Mouse (Mus musculus) cerebellum, postnatal 4 days (tissue): ENCODE measurements around the gene Gemin7.

Source experiments
- DNase-seq, 2 experiments: peaks; one replicate each; pipeline ENCODE4 v3.0.0; 2022; ENCODE audit warnings: low spot score in 2 of 2, mixed read lengths in 1 of 2

Gene Gemin7

GRCm38 (mm10) chr7:19577877-19578414, 551 bp upstream of the Gemin7 start:
- no peak for DNase-seq

DNA sequence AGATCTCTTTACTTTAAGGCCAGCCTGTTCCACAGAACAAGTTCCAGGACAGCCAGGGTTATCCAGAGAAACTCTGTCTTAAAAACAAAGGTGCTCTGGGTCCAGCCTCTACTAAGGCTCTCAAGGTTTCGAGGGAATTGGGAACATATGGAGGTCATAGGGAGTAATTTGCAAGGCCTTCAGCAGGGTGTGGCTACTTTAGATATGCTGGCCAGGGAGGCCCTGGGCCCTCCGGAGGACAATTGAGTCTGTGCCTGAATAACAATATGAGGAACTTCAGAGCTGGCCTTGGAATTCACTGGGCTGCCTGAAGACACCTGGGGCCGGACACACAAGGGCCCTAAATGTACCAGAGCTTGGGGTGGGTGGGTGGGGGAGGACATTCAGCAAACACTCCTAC, 1.8 kb downstream of the Gemin7 start:
- no peak for DNase-seq

- DNase-seq = no peak
Observed at GRCm38 (mm10) chr7:19573776-19574140, 3.6 kb downstream of the Gemin7 start.

DNA sequence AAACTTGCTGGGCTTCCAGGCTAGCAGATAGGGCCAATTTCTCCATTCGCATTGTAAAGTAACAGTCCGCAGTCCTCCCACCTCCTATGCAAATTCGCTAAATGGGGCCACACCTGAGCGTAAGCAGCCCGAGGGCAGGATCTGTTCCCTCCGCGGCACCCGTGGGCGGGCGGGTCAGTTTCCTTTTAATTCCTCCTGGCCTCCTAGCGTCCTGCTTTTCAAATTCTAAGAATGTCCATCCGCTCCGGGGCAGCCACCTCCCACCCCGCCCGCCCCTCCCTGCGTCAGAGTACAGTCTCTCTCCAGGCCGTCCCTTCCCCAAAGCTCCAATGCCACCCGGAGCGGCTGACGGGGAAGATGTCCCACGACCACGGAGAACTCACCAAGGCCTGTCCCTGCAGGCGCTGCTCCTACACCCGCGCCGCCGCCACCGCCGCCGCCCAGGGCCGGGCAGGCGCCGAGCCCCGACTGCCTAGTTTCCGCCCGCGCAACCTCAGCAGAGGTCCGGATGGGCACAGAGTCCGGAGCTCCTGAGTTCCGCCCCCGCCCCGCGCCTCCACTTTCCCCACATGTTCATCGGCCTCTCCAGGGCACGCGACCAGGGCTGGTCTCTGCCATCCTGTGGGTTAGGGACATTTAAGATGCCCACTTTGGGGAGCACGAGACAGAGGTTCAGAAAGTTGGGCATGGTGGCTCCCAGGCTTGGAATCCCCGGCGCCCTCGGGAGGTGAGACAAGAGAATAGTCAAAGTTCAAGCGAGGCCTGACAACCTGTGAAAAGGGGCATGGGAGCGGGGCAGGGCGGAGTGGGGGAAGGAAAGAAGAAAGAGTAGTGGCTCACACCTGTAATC, 4.2 kb downstream of the Gemin7 start:
- peak; percentile 74 to 81 for DNase-seq

GRCm38 (mm10) chr7:19569647-19570046, 7.7 kb downstream of the Gemin7 start:
- DNase-seq = no peak

- DNase-seq = no peak
Observed at GRCm38 (mm10) chr7:19567426-19567825, 10.0 kb downstream of the Gemin7 start.

DNA sequence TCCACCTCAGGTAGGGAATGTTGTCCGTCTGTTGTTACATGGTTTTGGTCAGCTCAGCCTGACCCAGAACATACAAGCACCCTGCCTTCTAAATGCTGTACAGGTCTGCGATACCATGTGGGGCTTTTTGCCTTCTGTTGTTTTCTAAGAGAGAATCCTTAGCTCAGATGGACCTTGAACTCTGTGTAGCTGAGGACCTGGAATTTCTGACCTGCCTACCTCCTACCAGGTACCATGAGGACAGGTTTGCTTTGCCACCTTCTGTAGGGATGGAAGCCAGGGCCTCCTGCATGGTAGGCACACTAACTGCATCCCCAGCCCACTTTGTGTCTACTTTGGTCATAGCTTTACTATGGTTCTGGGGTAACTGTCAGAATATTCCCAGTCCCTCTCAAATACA, 11.6 kb downstream of the Gemin7 start:
- no peak for DNase-seq

GRCm38 (mm10) chr7:19564455-19564854, 12.9 kb downstream of the Gemin7 start:
- DNase-seq = no peak

- DNase-seq = no peak
Observed at GRCm38 (mm10) chr7:19563884-19564283, 13.5 kb downstream of the Gemin7 start.

DNA sequence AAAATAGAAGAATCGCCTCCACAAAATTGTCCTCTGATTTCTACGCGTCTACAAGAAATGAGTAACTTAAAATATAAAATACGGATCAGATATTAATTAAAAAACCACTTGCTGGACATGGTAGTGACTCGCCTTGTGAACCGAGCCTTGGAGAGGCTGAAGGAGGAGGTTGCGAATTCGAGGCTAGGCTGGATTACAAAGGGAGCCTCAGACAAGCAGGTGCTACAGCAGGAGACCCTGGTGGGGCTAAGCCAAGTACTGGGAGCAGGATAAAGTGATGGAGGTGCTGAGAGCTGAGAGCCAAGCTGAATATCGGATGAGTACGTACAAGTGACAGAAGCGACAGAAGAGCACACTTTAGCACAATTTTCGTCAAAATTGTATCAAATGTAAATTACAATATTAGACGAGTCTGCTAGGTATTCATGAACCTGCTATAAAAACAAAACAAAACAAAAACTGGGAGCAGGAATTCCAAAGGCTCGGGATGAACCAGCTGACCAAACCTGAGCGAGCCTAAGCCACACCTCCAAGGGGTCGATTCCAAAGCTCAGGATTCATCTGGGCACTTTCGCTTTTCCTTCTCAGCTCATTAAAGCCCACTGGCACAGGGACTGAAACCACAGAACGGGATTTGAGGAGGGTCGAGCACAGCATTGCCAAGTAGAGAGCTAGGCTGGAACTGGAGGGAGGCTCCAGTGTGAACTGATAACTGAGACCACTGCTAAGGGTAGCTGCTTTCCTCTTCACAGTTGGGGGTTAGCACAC, 14.6 kb downstream of the Gemin7 start, which contains the start of gene Ppp1r37:
TSS of gene Ppp1r37 (minus strand) at position 434 of the 768 bp plus-strand sequence.
- no peak for DNase-seq

- DNase-seq = peak; percentile 78 to 94
Observed at GRCm38 (mm10) chr7:19561765-19562642, 15.4 kb downstream of the Gemin7 start.

- DNase-seq = no peak
Observed at GRCm38 (mm10) chr7:19561431-19561764, 16.0 kb downstream of the Gemin7 start.

GRCm38 (mm10) chr7:19560491-19561260, 16.7 kb downstream of the Gemin7 start:
- DNase-seq = no peak

GRCm38 (mm10) chr7:19558965-19559364, 18.4 kb downstream of the Gemin7 start:
- no peak for DNase-seq

DNA sequence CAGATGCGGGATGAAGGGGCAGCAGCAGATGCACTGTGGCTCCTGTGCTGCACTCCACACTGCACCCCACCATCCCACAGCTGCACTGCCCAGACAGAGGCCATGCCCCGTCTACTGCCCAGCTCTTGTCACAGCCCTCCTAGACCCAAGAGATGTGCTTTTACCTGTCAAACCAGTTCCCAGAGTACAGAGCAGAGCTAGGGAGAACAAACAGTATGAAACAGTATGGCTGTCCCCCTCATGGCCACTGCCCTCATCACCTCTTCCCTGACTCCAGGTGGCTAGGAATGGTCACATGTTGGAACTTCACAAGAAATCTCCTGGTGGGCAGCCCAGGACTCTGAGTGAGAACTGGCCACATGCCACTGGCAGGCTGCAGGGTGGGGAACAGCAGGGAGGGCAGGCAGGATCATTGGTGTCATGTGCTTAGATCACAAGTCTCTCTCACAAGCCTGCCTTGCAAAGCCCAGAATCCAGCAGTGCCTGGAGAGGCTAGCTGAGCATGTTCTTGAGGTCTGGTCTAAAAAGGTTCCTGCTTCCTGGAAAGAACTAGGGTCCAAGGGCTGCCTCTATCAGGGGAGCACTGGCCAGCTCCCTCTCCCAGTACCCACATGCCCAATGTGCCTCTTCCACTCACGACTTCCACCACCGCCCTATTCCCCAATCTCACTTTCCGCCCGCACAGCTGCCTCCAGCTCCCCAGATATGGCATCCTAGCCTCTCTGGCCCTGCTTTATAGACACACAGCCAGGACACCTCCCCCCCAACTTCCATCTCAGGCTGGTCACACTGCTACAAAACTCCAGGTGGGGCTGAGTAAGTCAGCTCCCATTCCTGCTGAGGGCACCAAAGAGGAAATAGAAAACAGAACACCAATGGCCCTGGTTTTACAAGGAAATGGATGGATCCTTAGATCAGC, 19.2 kb downstream of the Gemin7 start:
- DNase-seq = no peak

DNA sequence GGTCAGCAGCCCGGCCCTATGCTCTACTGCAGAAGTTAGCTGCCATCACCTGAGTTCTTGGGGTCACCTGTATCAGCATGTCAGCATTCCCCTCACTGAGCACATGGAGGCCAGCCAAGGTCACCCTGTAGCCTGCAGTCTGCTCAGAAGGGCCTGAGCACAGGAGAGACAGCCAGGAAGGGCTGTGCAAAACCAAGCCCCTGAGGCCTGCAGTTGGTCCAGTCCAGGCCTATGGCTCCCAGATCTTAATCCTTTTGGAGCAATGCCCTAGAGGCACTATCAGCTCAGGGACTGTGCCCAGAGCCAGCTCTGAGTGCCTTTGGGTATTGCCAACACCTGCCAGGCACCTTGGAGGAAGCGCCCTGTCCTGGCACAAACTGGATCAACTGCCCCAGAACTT, 20.3 kb downstream of the Gemin7 start:
- DNase-seq = no peak

DNA sequence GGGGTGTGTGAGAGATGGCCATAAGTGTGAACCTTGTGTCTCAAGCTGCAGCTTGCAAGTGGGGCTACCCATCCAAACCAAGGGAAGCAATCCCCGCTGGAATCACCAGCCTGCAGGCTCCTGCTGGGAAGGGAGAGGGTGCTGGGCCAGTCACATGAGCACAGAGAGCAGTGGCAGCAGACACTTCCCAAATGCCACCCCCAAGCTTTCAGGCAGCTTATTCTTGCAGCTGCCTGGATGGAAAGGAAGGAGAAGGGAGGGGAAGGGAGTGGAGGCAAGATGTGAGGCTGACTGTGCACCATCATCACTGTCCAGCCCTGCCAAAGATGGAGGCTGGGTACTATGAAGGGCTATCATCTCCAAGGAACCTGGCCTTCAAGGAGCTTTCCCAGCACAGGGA, 23.2 kb downstream of the Gemin7 start:
- DNase-seq = no peak

DNA sequence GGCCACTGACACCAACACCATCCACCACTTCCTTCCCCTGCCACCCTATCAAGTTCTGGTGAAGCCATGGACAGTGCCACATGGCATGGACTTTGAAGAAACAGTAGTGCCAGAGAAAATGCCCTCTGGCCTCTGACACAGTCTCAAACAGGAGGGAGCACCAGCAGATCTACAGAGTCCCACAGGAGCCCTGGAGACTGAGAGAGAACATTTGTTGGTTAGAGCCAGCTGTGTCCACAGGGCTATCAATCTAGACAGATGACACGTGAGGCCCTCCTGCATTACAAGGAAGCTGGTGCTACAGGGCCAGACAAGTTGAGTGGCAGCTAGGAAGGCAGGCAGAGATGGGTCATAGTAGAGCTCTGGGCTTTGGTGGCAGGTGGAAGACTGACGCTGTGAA, 25.0 kb downstream of the Gemin7 start:
- no peak for DNase-seq

GRCm38 (mm10) chr7:19551634-19552033, 25.8 kb downstream of the Gemin7 start:
- DNase-seq = no peak

DNA sequence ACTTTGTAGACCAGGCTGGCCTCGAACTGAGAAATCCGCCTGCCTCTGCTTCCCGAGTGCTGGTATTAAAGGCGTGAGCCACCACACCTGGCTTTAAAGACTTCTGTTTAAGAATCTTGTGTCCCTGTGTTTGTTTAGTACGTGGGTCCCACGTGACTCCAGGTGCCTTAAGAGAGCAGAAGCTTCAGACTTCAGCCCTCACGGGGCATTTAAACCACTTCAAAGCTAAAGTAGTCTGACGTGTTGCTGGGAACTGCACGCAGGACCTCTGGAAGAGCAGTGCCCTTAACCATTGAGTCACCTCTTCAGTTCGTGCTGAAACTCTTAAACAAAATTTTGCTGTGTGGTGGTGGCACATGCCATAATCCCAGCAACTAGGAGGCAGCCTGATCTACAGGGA, 28.0 kb downstream of the Gemin7 start:
- DNase-seq = no peak
